Mouse (Mus musculus) CH12.LX (cell line): ENCODE measurements at regions not wholly inside any gene's neighbourhood (a gene's known extent, or its start where the extent isn't known, plus 50 kb on each side); places are given as distances from the start of the nearest gene placed in this dataset.

Source experiments
- BHLHE40 ChIP-seq: IDR thresholded peaks from 2 replicates; pipeline ENCODE4 v1.6.1; 2011; ENCODE audit warnings: mild to moderate bottlenecking, low read depth, low read length, improper control_type of control experiment
- CTCF ChIP-seq, 2 experiments: IDR thresholded peaks in 1 of 2; conservative IDR thresholded peaks in 1 of 2; 2 replicates each; pipeline ENCODE4 v1.5.1; 2011 to 2012; ENCODE audit warnings: low read depth in 2 of 2, low read length in 2 of 2, improper control_type of control experiment in 1 of 2, inconsistent platforms in 1 of 2, mild to moderate bottlenecking in 1 of 2, moderate library complexity in 1 of 2
- JUND ChIP-seq: conservative IDR thresholded peaks from 2 replicates; pipeline ENCODE4 v1.6.1; 2011; ENCODE audit warnings: low read depth, low read length, improper control_type of control experiment
- KAT2A ChIP-seq: IDR thresholded peaks from 2 replicates; pipeline ENCODE4 v1.6.1; 2012; ENCODE audit warnings: low read length, improper control_type of control experiment, inconsistent platforms; ENCODE audit not compliant: insufficient replicate concordance
- MAX ChIP-seq: IDR thresholded peaks from 2 replicates; pipeline ENCODE4 v1.6.1; 2011; ENCODE audit warnings: low read length, improper control_type of control experiment
- MYC ChIP-seq: IDR thresholded peaks from 2 replicates; pipeline ENCODE4 v1.6.1; 2011; ENCODE audit warnings: low read depth, mild to moderate bottlenecking, improper control_type of control experiment, low read length
- POLR2A ChIP-seq: IDR thresholded peaks from 2 replicates; pipeline ENCODE4 v1.6.1; 2011; ENCODE audit warnings: low read depth, mild to moderate bottlenecking, improper control_type of control experiment, low read length
- RAD21 ChIP-seq: IDR thresholded peaks from 2 replicates; pipeline ENCODE4 v1.6.1; 2011; ENCODE audit warnings: low read depth, mild to moderate bottlenecking, low read length, improper control_type of control experiment, moderate library complexity
- RCOR1 ChIP-seq: conservative IDR thresholded peaks from 2 replicates; pipeline ENCODE4 v1.6.1; 2012; ENCODE audit warnings: low read depth, mild to moderate bottlenecking, inconsistent platforms, low read length, improper control_type of control experiment
- SIN3A ChIP-seq: IDR thresholded peaks from 2 replicates; pipeline ENCODE4 v1.6.1; 2012; ENCODE audit warnings: low read length, improper control_type of control experiment, inconsistent platforms
- USF1 ChIP-seq: IDR thresholded peaks from 2 replicates; pipeline ENCODE4 v1.6.1; 2014; ENCODE audit warnings: low read depth, mild to moderate bottlenecking, inconsistent platforms, low read length, improper control_type of control experiment

DNA sequence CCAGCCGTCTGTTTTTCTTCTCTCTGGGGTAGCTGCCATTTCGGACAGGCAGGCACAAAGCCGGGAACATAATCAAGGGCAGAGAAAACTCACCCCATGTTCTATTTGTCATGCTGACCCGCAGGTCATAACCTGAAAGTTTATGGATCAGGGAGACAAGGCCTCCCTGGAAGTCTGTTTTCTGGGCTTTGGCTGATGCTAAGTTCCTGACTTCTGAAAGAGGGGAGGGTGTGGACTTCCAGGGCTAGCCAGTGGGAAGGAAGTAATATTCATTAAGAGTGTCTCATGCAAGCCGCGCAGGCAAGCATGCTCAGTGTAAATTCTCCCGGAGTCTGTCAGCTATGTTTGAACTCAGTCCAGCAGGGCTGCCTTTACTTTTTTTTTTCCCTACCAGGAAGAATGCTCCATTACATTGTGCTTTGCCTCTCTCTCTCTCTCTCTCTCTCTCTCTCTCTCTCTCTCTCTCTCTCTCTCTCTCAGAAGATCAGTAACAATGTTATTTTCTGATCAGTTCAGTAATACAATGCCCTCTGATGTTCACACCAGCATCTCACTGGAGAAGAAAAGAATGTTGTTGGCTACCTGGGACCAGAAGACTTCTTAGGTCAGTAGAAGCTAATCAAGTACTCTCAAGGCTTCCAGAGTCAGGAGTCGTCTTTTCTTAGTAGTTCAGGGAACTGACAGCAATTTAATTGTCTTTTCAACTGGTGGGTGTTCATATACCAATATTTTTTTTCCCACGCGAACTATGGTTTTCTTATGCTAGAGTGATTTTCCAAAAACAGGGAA is 165.5 kb upstream of the Ubash3b start:
- TF ChIP-seq CTCF (conservative IDR thresholded peaks at IDR 0.05 in 1 of 2, IDR thresholded peaks at IDR 0.05 in 1 of 2; ENCODE audit: low read depth in 2 of 2, low read length in 2 of 2) (no peak), RCOR1 (no peak), BHLHE40 (no peak), MAX (no peak), POLR2A (no peak), JUND (no peak), USF1 (no peak), RAD21 (no peak), SIN3A (no peak), MYC (no peak), KAT2A (no peak)
